Mouse (Mus musculus) limb, embryonic 10.5 days (tissue): ENCODE measurements around the gene Klhl5. TPM values are rescaled to one million over a fixed set of nuclear protein-coding genes. Genes with fewer than 3 reads are reported as not detected.

Experiments
- DNase-seq: peaks from one replicate; pipeline ENCODE4 v3.0.0-alpha.2; 2017; ENCODE audit warnings: low spot score
- H3K27ac ChIP-seq: fragments of 300-500 bp; sonication (generic); 2 replicates; pipeline ENCODE4 v1.5.1; 2016; ENCODE audit warnings: mild to moderate bottlenecking
- H3K27me3 ChIP-seq: fragments of 300-500 bp; sonication (generic); 2 replicates; pipeline ENCODE4 v1.6.1; 2016; ENCODE audit warnings: low read depth, mild to moderate bottlenecking; ENCODE audit not compliant: poor library complexity, severe bottlenecking
- H3K36me3 ChIP-seq: fragments of 300-500 bp; sonication (generic); 2 replicates; pipeline ENCODE4 v1.6.1; 2016; ENCODE audit warnings: mild to moderate bottlenecking, moderate library complexity
- H3K4me1 ChIP-seq: fragments of 300-500 bp; sonication (generic); 2 replicates; pipeline ENCODE4 v1.6.1; 2016
- H3K4me3 ChIP-seq: fragments of 300-500 bp; sonication (generic); 2 replicates; pipeline ENCODE4 v1.5.1; 2016; ENCODE audit warnings: mild to moderate bottlenecking, moderate library complexity
- H3K9me3 ChIP-seq: fragments of 300-500 bp; sonication (generic); replicated peaks from 2 replicates; pipeline ENCODE4 v1.6.1; 2016; ENCODE audit warnings: mild to moderate bottlenecking
- WGBS: fragments of 180-500 bp; shearing (Covaris S2); methylation state at CpG from one replicate; pipeline ENCODE4 v1.1.7; 2016; 5-methylcytosine and 5-hydroxymethylcytosine counted together
- polyA plus RNA-seq: library from polyadenylated mRNA; unstranded; fragments of >200 nt; fragmentation: Nextera tagmentation; extraction: Ambion mirVana; gene quantifications from 2 replicates; pipeline ENCODE4 v1.2.1, GENCODE M21; 2016

The Klhl5 gene
- polyA plus RNA-seq, 1 experiment from 2014 or later = 13.0 TPM

GRCm38 (mm10) chr5:65131211-65131879 lies 24.0 kb downstream of the Klhl5 start:
- Histone ChIP-seq H3K9me3 (no peaks in the 10 kb centered on the region), H3K4me3 (peak overlapping the region; percentile 47), H3K36me3 (no peaks in the 10 kb centered on the region), H3K27ac (no peak overlapping the region; the same call in 1 of the 2 replicates), H3K4me1 (peaks cover 10% of the 10 kb centered on the region), H3K27me3 (peaks cover 6% of the 10 kb centered on the region; the same call in 1 of the 2 replicates)
- peak; percentile 42 for DNase-seq
- WGBS = 22% methylated on average over 20 of the region's 20 CpGs

DNA sequence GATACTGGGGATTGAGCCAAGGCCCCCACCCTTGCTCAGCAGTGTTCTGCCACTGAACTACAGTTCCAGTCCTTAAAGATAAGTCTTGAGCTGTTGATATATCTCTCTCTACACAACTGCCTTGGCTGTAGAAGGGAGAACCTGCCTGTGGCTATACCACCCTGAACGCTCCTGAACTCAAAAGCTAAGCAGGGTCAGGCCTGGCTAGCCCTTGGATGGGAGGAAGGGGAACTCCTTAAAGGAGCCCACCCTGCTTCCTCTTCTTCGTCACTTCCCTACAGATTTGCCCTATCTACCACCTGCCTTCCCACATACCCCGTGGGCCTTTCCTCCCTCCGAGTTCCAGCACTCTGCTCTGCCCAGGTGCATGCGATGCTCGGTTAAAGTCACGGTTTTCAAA lies 28.8 kb downstream of the Klhl5 start:
- no peak overlapping the region for H3K27ac ChIP-seq

DNA sequence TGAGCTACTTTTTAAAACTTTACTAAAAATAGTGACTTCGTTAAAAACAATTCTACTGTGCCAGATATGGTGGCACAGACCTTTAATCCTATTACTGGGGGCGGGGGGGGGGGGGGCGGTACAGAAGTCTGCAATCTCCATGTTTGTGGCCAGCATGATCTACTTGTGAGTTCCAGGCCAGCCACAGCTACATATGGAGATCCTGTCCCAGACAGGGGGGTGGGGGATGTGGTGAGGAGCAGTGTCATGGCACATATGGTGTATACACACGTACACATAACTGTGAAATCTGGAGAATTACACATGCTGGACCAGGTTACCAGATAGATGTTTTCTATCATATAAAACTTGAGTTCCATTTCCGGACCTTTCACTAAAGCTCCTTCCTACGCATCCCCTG lies 29.7 kb downstream of the Klhl5 start:
- no peak overlapping the region for H3K27ac ChIP-seq
- H3K4me3 ChIP-seq = no peak overlapping the region
- H3K36me3 ChIP-seq = no peaks in the 10 kb centered on the region
- no peaks in the 10 kb centered on the region for H3K27me3 ChIP-seq
- 0 out of 2 replicates have a peak, but pooled peaks cover under 1% of the 10 kb centered on the region for H3K4me1 ChIP-seq
- 89% methylated on average over 6 of the region's 6 CpGs for WGBS
- no peaks in the 10 kb centered on the region for H3K9me3 ChIP-seq
- no peak for DNase-seq

More for the DNA sequence above, 28.8 kb downstream of the Klhl5 start:
- WGBS = 88% methylated on average over 7 of the region's 7 CpGs
- no peaks in the 10 kb centered on the region for H3K36me3 ChIP-seq
- H3K9me3 ChIP-seq = no peaks in the 10 kb centered on the region
- DNase-seq = no peak
- peaks cover 5% of the 10 kb centered on the region for H3K4me1 ChIP-seq
- H3K4me3 ChIP-seq = no peak overlapping the region
- H3K27me3 ChIP-seq = peaks cover 6% of the 10 kb centered on the region; the same call in 1 of the 2 replicates

DNA sequence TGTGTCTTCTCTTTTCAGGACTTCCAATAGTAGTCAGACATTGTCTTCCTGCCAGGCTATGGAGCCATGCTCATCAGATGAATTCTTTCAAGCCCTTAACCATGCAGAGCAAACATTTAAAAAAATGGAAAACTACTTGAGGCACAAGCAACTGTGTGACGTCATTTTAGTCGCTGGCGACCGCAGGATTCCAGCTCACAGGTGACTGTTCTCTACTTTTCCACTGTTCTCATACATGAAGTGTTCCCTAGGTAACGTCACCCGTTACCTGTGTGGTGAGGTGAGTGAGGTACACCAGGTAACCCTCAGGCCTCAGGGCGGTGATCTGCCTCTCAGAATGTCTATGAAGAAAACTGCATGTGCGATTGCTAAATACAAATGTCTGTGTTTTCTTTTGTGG lies 33.9 kb downstream of the Klhl5 start:
- H3K27me3 ChIP-seq = no peaks in the 10 kb centered on the region
- H3K27ac ChIP-seq = no peak overlapping the region
- H3K4me3 ChIP-seq = no peak overlapping the region
- peaks cover 19% of the 10 kb centered on the region for H3K36me3 ChIP-seq
- 0 out of 2 replicates have a peak, but pooled peaks cover 4% of the 10 kb centered on the region for H3K4me1 ChIP-seq
- 90% methylated on average over 8 of the region's 8 CpGs for WGBS
- DNase-seq = no peak
- no peaks in the 10 kb centered on the region for H3K9me3 ChIP-seq

- WGBS = 75% methylated on average over 6 of the region's 6 CpGs
Observed at GRCm38 (mm10) chr5:65142247-65142646, 34.9 kb downstream of the Klhl5 start.

GRCm38 (mm10) chr5:65145499-65146101 lies 38.3 kb downstream of the Klhl5 start:
- no peaks in the 10 kb centered on the region for H3K27me3 ChIP-seq
- 94% methylated on average over 9 of the region's 9 CpGs for WGBS
- H3K4me1 ChIP-seq = 0 out of 2 replicates have a peak, but pooled peaks cover 4% of the 10 kb centered on the region

More at GRCm38 (mm10) chr5:65142247-65142646, 34.9 kb downstream of the Klhl5 start:
- DNase-seq = no peak
- H3K36me3 ChIP-seq = peaks cover 19% of the 10 kb centered on the region
- no peaks in the 10 kb centered on the region for H3K27me3 ChIP-seq
- no peak overlapping the region for H3K4me3 ChIP-seq
- H3K4me1 ChIP-seq = 0 out of 2 replicates have a peak, but pooled peaks cover 4% of the 10 kb centered on the region
- H3K9me3 ChIP-seq = no peaks in the 10 kb centered on the region
- H3K27ac ChIP-seq = no peak overlapping the region

DNA sequence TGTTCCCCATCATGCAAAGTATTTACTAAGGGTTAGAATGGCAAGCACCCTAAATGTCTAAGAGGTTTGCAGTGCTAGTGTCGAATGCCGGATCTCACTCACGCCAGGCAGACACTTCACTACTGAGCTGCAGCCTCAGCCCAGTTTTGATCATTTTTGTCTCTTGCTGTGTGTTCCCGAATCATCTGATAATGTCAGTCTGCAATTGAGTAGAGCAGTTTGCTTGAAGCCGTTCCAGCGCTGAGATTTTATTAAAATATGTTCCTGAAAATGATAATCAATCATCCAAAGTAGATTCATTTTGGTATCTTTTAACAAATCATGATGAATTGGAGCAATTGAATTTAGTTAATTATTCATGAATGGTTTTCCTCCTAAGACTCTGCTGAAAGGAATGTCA lies 39.4 kb downstream of the Klhl5 start:
- H3K27me3 ChIP-seq = no peaks in the 10 kb centered on the region
- peaks cover 41% of the 10 kb centered on the region for H3K36me3 ChIP-seq
- no peak for DNase-seq
- no peak overlapping the region for H3K27ac ChIP-seq
- WGBS = 94% methylated on average over 6 of the region's 6 CpGs
- peaks cover 7% of the 10 kb centered on the region; the same call in 1 of the 2 replicates for H3K4me1 ChIP-seq
- H3K9me3 ChIP-seq = no peaks in the 10 kb centered on the region
- no peak overlapping the region for H3K4me3 ChIP-seq

More at GRCm38 (mm10) chr5:65145499-65146101, 38.3 kb downstream of the Klhl5 start:
- DNase-seq = no peak
- Histone ChIP-seq H3K36me3 (peaks cover 41% of the 10 kb centered on the region), H3K9me3 (no peaks in the 10 kb centered on the region), H3K27ac (no peak overlapping the region), H3K4me3 (no peak overlapping the region)

GRCm38 (mm10) chr5:65149706-65150105 lies 42.4 kb downstream of the Klhl5 start:
- WGBS = 95% methylated on average over 6 of the region's 6 CpGs
- no peaks in the 10 kb centered on the region for H3K9me3 ChIP-seq
- no peak for DNase-seq
- H3K36me3 ChIP-seq = peaks cover 41% of the 10 kb centered on the region
- peaks cover 5% of the 10 kb centered on the region; the same call in 1 of the 2 replicates for H3K4me1 ChIP-seq
- H3K27ac ChIP-seq = no peak overlapping the region
- H3K27me3 ChIP-seq = no peaks in the 10 kb centered on the region
- no peak overlapping the region for H3K4me3 ChIP-seq

DNA sequence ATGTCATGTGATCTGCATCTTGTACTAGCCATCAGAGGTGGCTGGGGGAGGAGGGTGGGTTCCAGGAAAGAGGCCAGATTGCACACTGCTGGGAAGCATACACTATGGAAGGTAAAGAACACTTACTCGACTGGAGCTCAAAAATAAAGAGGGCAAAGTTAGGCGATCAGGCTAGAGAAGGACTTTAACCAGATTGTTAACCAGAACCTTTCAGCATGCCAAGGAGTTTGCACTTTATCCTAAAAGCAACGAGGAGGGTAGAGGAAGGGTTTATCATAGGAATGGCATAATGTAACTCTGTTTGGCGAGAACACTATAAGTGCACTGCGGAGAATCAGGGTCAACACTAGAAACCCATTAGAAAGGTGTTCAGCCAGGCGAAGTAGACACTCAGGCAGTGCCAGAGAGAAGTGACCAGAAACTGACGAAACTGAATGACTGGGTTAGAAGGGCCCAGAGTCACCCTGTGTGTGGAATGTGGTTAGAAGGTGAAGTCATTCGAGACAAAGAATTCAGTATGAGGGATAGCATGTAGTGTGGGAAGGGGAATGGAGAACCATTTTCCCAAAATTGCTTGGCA lies 43.1 kb downstream of the Klhl5 start:
- DNase-seq = no peak
- no peaks in the 10 kb centered on the region for H3K27me3 ChIP-seq
- 90% methylated on average over 8 of the region's 8 CpGs for WGBS
- no peaks in the 10 kb centered on the region for H3K9me3 ChIP-seq
- H3K36me3 ChIP-seq = peaks cover 33% of the 10 kb centered on the region
- peaks cover 5% of the 10 kb centered on the region; the same call in 1 of the 2 replicates for H3K4me1 ChIP-seq
- H3K4me3 ChIP-seq = no peak overlapping the region
- no peak overlapping the region for H3K27ac ChIP-seq

- no peak overlapping the region for H3K4me3 ChIP-seq
- no peaks in the 10 kb centered on the region for H3K27me3 ChIP-seq
- 94% methylated on average over 3 of the region's 3 CpGs for WGBS
- no peaks in the 10 kb centered on the region for H3K9me3 ChIP-seq
- H3K27ac ChIP-seq = no peak overlapping the region
- DNase-seq = no peak
- H3K4me1 ChIP-seq = peaks cover 5% of the 10 kb centered on the region; the same call in 1 of the 2 replicates
- H3K36me3 ChIP-seq = peaks cover 29% of the 10 kb centered on the region
Observed at GRCm38 (mm10) chr5:65151276-65151675, 43.9 kb downstream of the Klhl5 start.

DNA sequence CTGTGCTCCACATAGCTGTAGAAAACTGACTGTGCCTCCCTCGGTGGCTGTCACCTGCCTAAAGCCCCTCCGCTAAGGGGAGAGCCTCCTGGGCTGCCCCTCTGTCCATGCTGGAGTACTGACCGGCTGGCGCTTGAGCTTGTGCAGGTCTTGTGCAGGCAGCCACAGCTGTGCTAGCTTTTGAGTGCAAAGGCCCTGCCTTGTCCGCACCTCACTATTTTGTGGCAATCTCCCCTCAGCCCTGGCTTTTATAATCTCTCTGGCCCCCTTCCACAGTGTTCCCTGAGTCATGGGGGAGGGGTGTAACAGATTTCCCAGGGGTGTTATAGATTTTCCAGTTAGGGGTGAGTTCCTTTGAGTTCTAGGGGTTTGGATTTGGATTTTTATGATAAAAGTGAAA lies 44.4 kb downstream of the Klhl5 start:
- no peak for DNase-seq
- H3K4me3 ChIP-seq = no peak overlapping the region
- no peaks in the 10 kb centered on the region for H3K9me3 ChIP-seq
- no peaks in the 10 kb centered on the region for H3K27me3 ChIP-seq
- 87% methylated on average over 5 of the region's 5 CpGs for WGBS
- 0 out of 2 replicates have a peak overlapping the region, but pooled peaks have one; percentile 19 for H3K27ac ChIP-seq
- peaks cover 30% of the 10 kb centered on the region for H3K36me3 ChIP-seq
- peaks cover 5% of the 10 kb centered on the region; the same call in 1 of the 2 replicates for H3K4me1 ChIP-seq

DNA sequence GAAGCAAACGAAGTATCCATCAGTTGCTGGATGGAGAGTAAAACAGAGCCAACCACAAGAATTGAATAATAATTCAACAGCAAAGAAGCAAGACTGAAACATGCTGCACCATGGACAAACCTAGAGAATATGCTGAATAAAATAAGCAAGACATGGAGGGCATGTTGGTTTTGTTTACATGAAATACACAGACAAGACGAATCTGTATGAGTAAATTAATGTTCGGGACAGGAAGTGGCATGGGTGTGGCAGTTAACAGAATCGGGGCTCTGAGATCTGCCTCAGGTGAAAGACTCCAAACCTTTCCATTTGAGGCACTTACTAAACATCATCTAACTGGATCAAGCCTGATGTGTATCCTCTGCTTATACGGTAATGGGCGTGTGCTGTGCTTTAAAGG lies 46.9 kb downstream of the Klhl5 start:
- no peak for DNase-seq
- 89% methylated on average over 6 of the region's 6 CpGs for WGBS
- Histone ChIP-seq H3K36me3 (peaks cover 21% of the 10 kb centered on the region), H3K9me3 (no peaks in the 10 kb centered on the region), H3K4me3 (no peak overlapping the region), H3K27ac (no peak overlapping the region), H3K4me1 (peaks cover 5% of the 10 kb centered on the region; the same call in 1 of the 2 replicates), H3K27me3 (no peaks in the 10 kb centered on the region)

DNA sequence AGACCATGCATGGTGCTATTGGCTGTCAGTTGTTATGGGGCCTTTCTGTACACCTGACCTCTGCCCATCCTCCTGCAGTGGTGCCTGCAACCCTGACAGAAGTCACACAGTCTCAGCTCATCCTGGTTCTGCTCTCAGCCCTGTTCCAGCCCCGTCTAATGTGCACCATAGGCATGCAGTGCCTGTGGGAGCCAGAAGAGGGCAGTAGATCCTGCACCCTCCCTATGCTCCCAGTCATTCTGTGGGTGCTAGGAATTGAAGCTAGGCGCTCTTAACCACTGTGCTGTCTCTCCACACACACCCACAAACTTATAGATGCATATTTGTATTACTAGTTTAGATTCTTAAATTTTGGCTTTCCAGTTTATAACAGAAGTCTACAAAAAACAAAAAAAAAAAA lies 49.5 kb downstream of the Klhl5 start:
- H3K9me3 ChIP-seq = no peaks in the 10 kb centered on the region
- no peaks in the 10 kb centered on the region for H3K27me3 ChIP-seq
- peaks cover under 1% of the 10 kb centered on the region; the same call in 1 of the 2 replicates for H3K4me1 ChIP-seq
- H3K4me3 ChIP-seq = no peak overlapping the region
- DNase-seq = no peak
- no peak overlapping the region for H3K27ac ChIP-seq
- WGBS = 62% methylated on average over 2 of the region's 2 CpGs
- H3K36me3 ChIP-seq = peaks cover 13% of the 10 kb centered on the region
